Mouse (Mus musculus): Measurements from ENCODE around the gene Gm7029. TPM values are rescaled to one million over a fixed set of nuclear protein-coding genes. Genes with fewer than 3 reads are reported as not detected.
"Not testable (repeated sequence)": the region's sequence is repeated elsewhere in the genome, so short reads cannot be mapped to it uniquely, and the experiment has no call there.

The Gm7029 gene
- polyA plus RNA-seq (2016; fragmentation: Nextera tagmentation; extraction: Ambion mirVana), result not detected in 2 replicates

GRCm38 (mm10) chr17:33873537-33873936 is at the start of gene Gm7029:
TSS of gene Gm7029 (plus strand) at chr17:33873837.
- ATAC-seq (ENCODE audit: low FRiP score, low read depth); H3K4me2 ChIP-seq (replicated peaks); H3K27ac ChIP-seq (replicated peaks); H3K4me1 ChIP-seq; H3K4me3 ChIP-seq; H3K9me3 ChIP-seq; H3K27me3 ChIP-seq; H3K9ac ChIP-seq (replicated peaks): not testable (repeated sequence)
- WGBS, result 87% methylated on average over 4 of the region's 12 CpGs
- H3K36me3 ChIP-seq, result peaks cover 16% of the 10 kb centered on the region

- Histone ChIP-seq H3K27ac (replicated peaks) (peak within 1 kb of the TSS; percentile 75), H3K4me1 (peaks cover 36% of the 10 kb centered on the region), H3K36me3 (peaks cover 47% of the 10 kb centered on the region), H3K27me3 (no peaks in the 10 kb centered on the region), H3K9me3 (no peaks in the 10 kb centered on the region), H3K4me2 (replicated peaks) (peak within 1 kb of the TSS; percentile 95), H3K4me3 (peak within 1 kb of the TSS; percentile 80), H3K9ac (replicated peaks) (peak within 1 kb of the TSS; percentile 76)
- under 1% methylated on average over 51 of the region's 51 CpGs for WGBS
- peak; percentile 95 for ATAC-seq (ENCODE audit: low FRiP score, low read depth)
Observed at GRCm38 (mm10) chr17:33824084-33824996, 49.3 kb upstream of the Gm7029 start, which contains the start of the genes Rps28 and Ndufa7. TSS of gene Rps28 (minus strand) at chr17:33824562. TSS of gene Ndufa7 (plus strand) at chr17:33824572.

GRCm38 (mm10) chr17:33824997-33825330 is 48.7 kb upstream of the Gm7029 start:
- H3K27me3 ChIP-seq; ATAC-seq (ENCODE audit: low FRiP score, low read depth); H3K9me3 ChIP-seq: not testable (repeated sequence)
- peaks cover 48% of the 10 kb centered on the region for H3K36me3 ChIP-seq
- WGBS, result 6% methylated on average over 6 of the region's 6 CpGs
- peaks cover 36% of the 10 kb centered on the region for H3K4me1 ChIP-seq
- peak overlapping the region; percentile 80 for H3K4me3 ChIP-seq
- peak overlapping the region; percentile 77 for H3K4me2 ChIP-seq (replicated peaks)
- H3K9ac ChIP-seq (replicated peaks), result peak overlapping the region; percentile 76
- H3K27ac ChIP-seq (replicated peaks), result 0 out of 2 replicates have a peak overlapping the region, but pooled peaks have one; percentile 75

GRCm38 (mm10) chr17:33825462-33825861 is 48.2 kb upstream of the Gm7029 start:
- Histone ChIP-seq H3K4me2 (replicated peaks) (peak overlapping the region; percentile 77), H3K4me3 (peak overlapping the region; percentile 80), H3K36me3 (peaks cover 48% of the 10 kb centered on the region), H3K9me3 (no peaks in the 10 kb centered on the region), H3K4me1 (peaks cover 36% of the 10 kb centered on the region), H3K27me3 (no peaks in the 10 kb centered on the region), H3K9ac (replicated peaks) (peak overlapping the region; percentile 76), H3K27ac (replicated peaks) (no peak overlapping the region)
- WGBS, result 88% methylated on average over 8 of the region's 8 CpGs
- no peak for ATAC-seq (ENCODE audit: low FRiP score, low read depth)

- no peak for ATAC-seq (ENCODE audit: low FRiP score, low read depth)
- Histone ChIP-seq H3K4me1 (peaks cover 29% of the 10 kb centered on the region), H3K9me3 (no peaks in the 10 kb centered on the region), H3K4me3 (no peak overlapping the region), H3K4me2 (replicated peaks) (no peak overlapping the region), H3K27ac (replicated peaks) (no peak overlapping the region), H3K9ac (replicated peaks) (no peak overlapping the region), H3K36me3 (peaks cover 48% of the 10 kb centered on the region), H3K27me3 (no peaks in the 10 kb centered on the region)
- 2% methylated on average over 3 of the region's 3 CpGs for WGBS
Observed at GRCm38 (mm10) chr17:33826850-33827249, 46.8 kb upstream of the Gm7029 start.

GRCm38 (mm10) chr17:33828892-33829291 is 44.7 kb upstream of the Gm7029 start:
- Histone ChIP-seq H3K4me2 (replicated peaks) (no peak overlapping the region), H3K4me1 (peaks cover 11% of the 10 kb centered on the region), H3K9me3 (no peaks in the 10 kb centered on the region), H3K4me3 (no peak overlapping the region), H3K9ac (replicated peaks) (no peak overlapping the region), H3K36me3 (peaks cover 56% of the 10 kb centered on the region), H3K27me3 (no peaks in the 10 kb centered on the region), H3K27ac (replicated peaks) (no peak overlapping the region)
- no peak for ATAC-seq (ENCODE audit: low FRiP score, low read depth)
- 81% methylated on average over 2 of the region's 2 CpGs for WGBS

GRCm38 (mm10) chr17:33829561-33829960 is 44.1 kb upstream of the Gm7029 start:
- Histone ChIP-seq H3K4me1 (peaks cover 11% of the 10 kb centered on the region), H3K9me3 (no peaks in the 10 kb centered on the region), H3K27me3 (no peaks in the 10 kb centered on the region), H3K4me3 (no peak overlapping the region), H3K36me3 (peaks cover 62% of the 10 kb centered on the region), H3K9ac (replicated peaks) (no peak overlapping the region), H3K4me2 (replicated peaks) (no peak overlapping the region), H3K27ac (replicated peaks) (no peak overlapping the region)
- ATAC-seq (ENCODE audit: low FRiP score, low read depth), result no peak
- WGBS, result 88% methylated on average over 10 of the region's 10 CpGs

GRCm38 (mm10) chr17:33842966-33843795 is 30.5 kb upstream of the Gm7029 start, which contains the start of gene Cd320:
TSS of gene Cd320 (plus strand) at chr17:33843091.
- peak; percentile 93 for ATAC-seq (ENCODE audit: low FRiP score, low read depth)
- peak within 1 kb of the TSS; percentile 84 for H3K4me3 ChIP-seq
- no peaks in the 10 kb centered on the region for H3K27me3 ChIP-seq
- peaks cover 30% of the 10 kb centered on the region for H3K36me3 ChIP-seq
- no peaks in the 10 kb centered on the region for H3K9me3 ChIP-seq
- H3K4me2 ChIP-seq (replicated peaks), result peak within 1 kb of the TSS; percentile 86
- peaks cover 13% of the 10 kb centered on the region for H3K4me1 ChIP-seq
- H3K27ac ChIP-seq (replicated peaks), result peak within 1 kb of the TSS; percentile 68
- WGBS, result under 1% methylated on average over 45 of the region's 45 CpGs
- peak within 1 kb of the TSS; percentile 74 for H3K9ac ChIP-seq (replicated peaks)

- no peaks in the 10 kb centered on the region for H3K27me3 ChIP-seq
- no peak overlapping the region for H3K27ac ChIP-seq (replicated peaks)
- H3K4me2 ChIP-seq (replicated peaks), result peak overlapping the region; percentile 86
- peaks cover 30% of the 10 kb centered on the region for H3K36me3 ChIP-seq
- peak overlapping the region; percentile 84 for H3K4me3 ChIP-seq
- H3K4me1 ChIP-seq, result peaks cover 13% of the 10 kb centered on the region
- H3K9me3 ChIP-seq, result no peaks in the 10 kb centered on the region
- peak overlapping the region; percentile 74; the same call in 1 of the 2 replicates for H3K9ac ChIP-seq (replicated peaks)
- no peak for ATAC-seq (ENCODE audit: low FRiP score, low read depth)
- WGBS, result 87% methylated on average over 1 of the region's 1 CpGs
Observed at GRCm38 (mm10) chr17:33844196-33844595, 29.4 kb upstream of the Gm7029 start.

- H3K9me3 ChIP-seq, result no peaks in the 10 kb centered on the region
- 91% methylated on average over 8 of the region's 8 CpGs for WGBS
- H3K4me2 ChIP-seq (replicated peaks), result no peak overlapping the region
- peaks cover 13% of the 10 kb centered on the region for H3K4me1 ChIP-seq
- ATAC-seq (ENCODE audit: low FRiP score, low read depth), result no peak
- no peak overlapping the region for H3K27ac ChIP-seq (replicated peaks)
- no peak overlapping the region for H3K9ac ChIP-seq (replicated peaks)
- H3K36me3 ChIP-seq, result peaks cover 34% of the 10 kb centered on the region
- no peak overlapping the region for H3K4me3 ChIP-seq
- H3K27me3 ChIP-seq, result no peaks in the 10 kb centered on the region
Observed at GRCm38 (mm10) chr17:33848139-33848538, 25.5 kb upstream of the Gm7029 start.

- Histone ChIP-seq H3K4me1 (no peaks in the 10 kb centered on the region), H3K4me2 (replicated peaks) (no peak overlapping the region), H3K36me3 (peaks cover 34% of the 10 kb centered on the region), H3K27ac (replicated peaks) (no peak overlapping the region), H3K9me3 (no peaks in the 10 kb centered on the region), H3K4me3 (no peak overlapping the region), H3K27me3 (no peaks in the 10 kb centered on the region), H3K9ac (replicated peaks) (no peak overlapping the region)
- WGBS, result 71% methylated on average over 1 of the region's 1 CpGs
- no peak for ATAC-seq (ENCODE audit: low FRiP score, low read depth)
Observed at GRCm38 (mm10) chr17:33851331-33851730, 22.3 kb upstream of the Gm7029 start.

GRCm38 (mm10) chr17:33857816-33858215 is 15.8 kb upstream of the Gm7029 start:
- H3K27ac ChIP-seq (replicated peaks), result no peak overlapping the region
- H3K27me3 ChIP-seq, result no peaks in the 10 kb centered on the region
- no peaks in the 10 kb centered on the region for H3K4me1 ChIP-seq
- H3K36me3 ChIP-seq, result no peaks in the 10 kb centered on the region
- no peaks in the 10 kb centered on the region for H3K9me3 ChIP-seq
- H3K4me2 ChIP-seq (replicated peaks), result no peak overlapping the region
- 69% methylated on average over 4 of the region's 4 CpGs for WGBS
- H3K9ac ChIP-seq (replicated peaks), result no peak overlapping the region
- no peak overlapping the region for H3K4me3 ChIP-seq
- ATAC-seq (ENCODE audit: low FRiP score, low read depth), result no peak
